Mouse (Mus musculus): ENCODE results near the gene Kctd21.

GRCm38 (mm10) chr7:97361467-97361866 lies 29.3 kb downstream of the Kctd21 start:
- TF ChIP-seq CTCF (IDR thresholded peaks at IDR 0.05; ENCODE audit: low read depth, low read length): peak; percentile 76
- no peak for TF ChIP-seq POLR2A (IDR thresholded peaks at IDR 0.05; ENCODE audit: extremely low read depth, insufficient read depth, low read length)
